Mouse (Mus musculus) limb, embryonic 10.5 days (tissue): ENCODE results near the gene Rbm5. TPM values are rescaled to one million over a fixed set of nuclear protein-coding genes. Genes with fewer than 3 reads are reported as not detected.

Experiments used
- DNase-seq: peaks from one replicate; pipeline ENCODE4 v3.0.0-alpha.2; 2017; ENCODE audit warnings: low spot score
- H3K27ac ChIP-seq: fragments of 300-500 bp; sonication (generic); 2 replicates; pipeline ENCODE4 v1.5.1; 2016; ENCODE audit warnings: mild to moderate bottlenecking
- H3K27me3 ChIP-seq: fragments of 300-500 bp; sonication (generic); 2 replicates; pipeline ENCODE4 v1.6.1; 2016; ENCODE audit warnings: low read depth, mild to moderate bottlenecking; ENCODE audit not compliant: poor library complexity, severe bottlenecking
- H3K36me3 ChIP-seq: fragments of 300-500 bp; sonication (generic); 2 replicates; pipeline ENCODE4 v1.6.1; 2016; ENCODE audit warnings: mild to moderate bottlenecking, moderate library complexity
- H3K4me1 ChIP-seq: fragments of 300-500 bp; sonication (generic); 2 replicates; pipeline ENCODE4 v1.6.1; 2016
- H3K4me3 ChIP-seq: fragments of 300-500 bp; sonication (generic); 2 replicates; pipeline ENCODE4 v1.5.1; 2016; ENCODE audit warnings: mild to moderate bottlenecking, moderate library complexity
- H3K9me3 ChIP-seq: fragments of 300-500 bp; sonication (generic); replicated peaks from 2 replicates; pipeline ENCODE4 v1.6.1; 2016; ENCODE audit warnings: mild to moderate bottlenecking
- WGBS: fragments of 180-500 bp; shearing (Covaris S2); methylation state at CpG from one replicate; pipeline ENCODE4 v1.1.7; 2016; 5-methylcytosine and 5-hydroxymethylcytosine counted together
- polyA plus RNA-seq: library from polyadenylated mRNA; unstranded; fragments of >200 nt; fragmentation: Nextera tagmentation; extraction: Ambion mirVana; gene quantifications from 2 replicates; pipeline ENCODE4 v1.2.1, GENCODE M21; 2016

The Rbm5 gene
- polyA plus RNA-seq, 1 experiment from 2014 or later, result 214 TPM

DNA sequence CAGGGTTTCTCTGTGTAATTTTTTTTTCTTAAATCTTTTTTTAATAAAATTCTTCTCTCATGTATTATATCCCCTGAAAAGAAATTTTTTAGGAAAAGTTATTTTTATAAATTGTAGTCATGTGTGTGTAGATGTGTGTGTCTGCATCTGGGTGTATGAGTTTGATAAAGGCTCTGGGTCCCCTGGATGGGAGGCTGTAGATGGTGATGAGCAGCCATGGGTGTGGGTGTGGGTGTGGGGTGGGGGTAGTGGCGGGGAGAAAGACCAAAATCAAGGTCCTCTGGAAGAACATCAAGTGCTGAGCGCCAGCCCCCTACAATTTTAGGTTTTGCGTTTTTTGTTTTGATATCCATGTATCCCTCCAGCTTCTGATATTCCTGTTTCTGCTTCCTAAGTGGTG is 22.7 kb downstream of the Rbm5 start:
- Histone ChIP-seq H3K4me1 (no peaks in the 10 kb centered on the region), H3K27ac (no peak overlapping the region), H3K4me3 (no peak overlapping the region), H3K9me3 (no peaks in the 10 kb centered on the region), H3K36me3 (peaks cover 100% of the 10 kb centered on the region), H3K27me3 (no peaks in the 10 kb centered on the region)
- WGBS, result 93% methylated on average over 3 of the region's 3 CpGs
- no peak for DNase-seq

DNA sequence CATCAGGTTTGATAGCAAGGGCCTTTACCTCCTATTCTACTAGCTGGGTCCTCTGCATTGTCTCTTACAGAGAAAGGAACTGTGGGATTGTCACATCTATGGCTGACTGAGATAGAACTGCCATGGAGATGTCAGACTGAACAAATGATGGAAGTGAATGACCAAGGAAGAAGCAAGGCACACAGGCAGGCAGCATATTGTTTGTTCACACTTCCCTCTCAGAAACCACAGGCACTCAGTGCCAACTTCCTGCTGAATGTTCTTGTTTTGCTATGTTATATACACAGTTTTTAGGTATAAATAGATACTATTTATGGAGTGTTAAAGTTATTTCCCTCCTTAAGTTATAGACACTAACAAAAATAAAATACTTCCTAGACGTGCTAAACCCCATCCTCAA is 23.5 kb downstream of the Rbm5 start:
- Histone ChIP-seq H3K27me3 (no peaks in the 10 kb centered on the region), H3K27ac (no peak overlapping the region), H3K9me3 (no peaks in the 10 kb centered on the region), H3K36me3 (peaks cover 100% of the 10 kb centered on the region), H3K4me3 (no peak overlapping the region), H3K4me1 (no peaks in the 10 kb centered on the region)
- DNase-seq, result no peak
- 90% methylated on average over 1 of the region's 1 CpGs for WGBS

DNA sequence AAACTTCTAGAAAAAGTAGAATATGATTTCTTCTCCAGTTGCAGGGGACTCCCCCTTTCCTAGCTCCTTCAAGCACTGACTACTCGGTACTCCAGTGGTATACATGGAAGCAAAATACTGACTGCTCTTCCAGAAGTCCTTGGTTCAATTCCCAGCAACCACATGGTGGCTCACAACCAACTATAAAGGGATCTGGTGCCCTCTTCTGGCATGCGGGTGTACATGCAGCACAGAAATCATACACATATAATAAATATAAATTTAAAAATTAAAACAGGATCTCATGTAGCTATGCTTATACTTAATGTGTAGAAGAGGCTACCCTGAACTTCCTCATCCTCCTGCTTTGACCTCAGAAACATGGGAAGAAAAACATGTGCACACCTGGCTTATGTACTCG is 24.1 kb downstream of the Rbm5 start:
- no peaks in the 10 kb centered on the region for H3K27me3 ChIP-seq
- no peak overlapping the region for H3K4me3 ChIP-seq
- no peaks in the 10 kb centered on the region for H3K9me3 ChIP-seq
- no peaks in the 10 kb centered on the region for H3K4me1 ChIP-seq
- no peak for DNase-seq
- 90% methylated on average over 3 of the region's 3 CpGs for WGBS
- H3K36me3 ChIP-seq, result peaks cover 100% of the 10 kb centered on the region
- no peak overlapping the region for H3K27ac ChIP-seq

DNA sequence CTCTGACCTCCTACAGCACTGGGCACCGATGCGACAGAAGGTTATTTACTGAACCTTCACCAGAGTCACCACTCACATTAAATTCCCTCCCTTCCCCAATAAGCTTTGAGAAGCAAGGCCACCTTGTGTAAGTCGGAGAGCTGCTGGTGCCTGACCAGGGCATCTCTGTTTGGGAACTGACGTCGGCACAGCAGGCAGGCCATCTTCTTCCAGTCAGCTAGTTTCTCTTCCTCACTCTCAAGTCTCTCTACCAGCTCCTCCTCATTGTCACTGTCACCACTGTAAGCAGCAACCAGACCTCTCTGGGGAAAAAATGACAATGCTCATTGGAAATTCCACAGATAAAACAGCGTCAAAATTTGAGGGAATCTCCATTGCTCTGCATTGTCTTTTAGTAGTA is 26.7 kb downstream of the Rbm5 start:
- no peak for DNase-seq
- H3K9me3 ChIP-seq, result no peaks in the 10 kb centered on the region
- H3K36me3 ChIP-seq, result peaks cover 100% of the 10 kb centered on the region
- no peaks in the 10 kb centered on the region for H3K4me1 ChIP-seq
- H3K27ac ChIP-seq, result no peak overlapping the region
- no peak overlapping the region for H3K4me3 ChIP-seq
- WGBS, result 92% methylated on average over 6 of the region's 6 CpGs
- no peaks in the 10 kb centered on the region for H3K27me3 ChIP-seq

DNA sequence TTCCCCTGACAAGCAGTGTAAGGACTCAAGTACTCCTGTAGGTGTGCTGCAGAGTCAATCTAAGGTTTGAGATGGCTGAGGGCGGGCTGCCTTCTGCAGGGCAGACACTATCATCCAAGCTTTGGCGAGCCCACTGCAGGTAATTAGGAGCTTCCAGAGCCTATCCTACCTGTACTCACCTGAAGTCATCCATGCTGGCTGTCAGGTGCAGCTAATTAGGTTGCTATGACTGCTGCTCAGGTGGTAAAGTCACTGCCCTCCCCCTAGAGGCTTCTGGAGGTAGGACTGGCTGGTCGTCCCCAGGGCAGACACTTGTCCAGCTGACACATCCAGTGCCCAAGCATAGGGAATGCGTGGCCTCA is 32.0 kb downstream of the Rbm5 start:
- Histone ChIP-seq H3K4me1 (peaks cover 43% of the 10 kb centered on the region), H3K36me3 (peaks cover 60% of the 10 kb centered on the region), H3K4me3 (no peak overlapping the region), H3K27me3 (no peaks in the 10 kb centered on the region), H3K9me3 (no peaks in the 10 kb centered on the region), H3K27ac (no peak overlapping the region)
- peak; percentile 68 for DNase-seq
- 66% methylated on average over 4 of the region's 4 CpGs for WGBS

DNA sequence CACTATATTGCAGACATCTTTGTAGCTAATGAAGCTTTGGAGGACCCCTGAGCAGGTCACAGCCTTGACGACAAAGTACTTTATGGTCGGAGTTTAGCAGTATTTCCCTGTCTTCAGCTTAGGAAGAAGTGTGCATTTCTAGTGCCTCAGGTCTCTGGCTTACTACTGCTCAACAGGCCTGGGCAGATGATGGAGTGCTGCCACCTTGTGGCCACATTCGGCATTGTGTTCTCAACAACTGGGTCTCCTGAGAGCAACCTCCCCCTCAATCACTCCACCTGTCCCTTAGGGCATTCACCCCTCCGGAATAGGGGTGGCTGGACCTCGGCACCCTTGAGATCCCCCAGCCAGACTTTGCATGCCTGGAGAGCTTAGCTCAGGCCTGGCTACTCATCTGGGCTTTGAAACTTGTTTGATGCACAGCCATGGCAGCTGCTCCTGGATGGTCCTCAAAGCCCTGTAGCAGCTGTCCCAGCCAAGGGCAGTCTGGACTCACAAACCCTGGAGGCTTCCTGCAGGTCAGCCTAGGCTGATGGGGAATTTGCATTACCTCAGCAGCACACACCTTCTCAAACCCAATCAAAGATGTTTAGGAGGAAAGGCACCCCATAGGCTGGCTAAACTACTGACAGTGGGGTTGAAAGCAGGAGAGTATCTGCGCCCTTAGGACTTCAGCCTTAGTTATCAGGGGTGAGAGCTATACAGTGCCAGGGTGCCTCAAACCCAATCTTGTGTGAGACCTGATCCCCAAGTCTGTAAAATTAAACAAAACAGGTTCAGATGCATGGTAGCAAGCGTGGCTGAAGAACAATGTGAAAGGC is 32.6 kb downstream of the Rbm5 start:
- peaks cover 54% of the 10 kb centered on the region for H3K36me3 ChIP-seq
- H3K4me3 ChIP-seq, result peak overlapping the region; percentile 7; the same call in 1 of the 2 replicates
- no peak overlapping the region for H3K27ac ChIP-seq
- no peaks in the 10 kb centered on the region for H3K9me3 ChIP-seq
- H3K4me1 ChIP-seq, result peaks cover 43% of the 10 kb centered on the region
- WGBS, result 24% methylated on average over 7 of the region's 7 CpGs
- no peaks in the 10 kb centered on the region for H3K27me3 ChIP-seq
- peak; percentile 97 for DNase-seq

DNA sequence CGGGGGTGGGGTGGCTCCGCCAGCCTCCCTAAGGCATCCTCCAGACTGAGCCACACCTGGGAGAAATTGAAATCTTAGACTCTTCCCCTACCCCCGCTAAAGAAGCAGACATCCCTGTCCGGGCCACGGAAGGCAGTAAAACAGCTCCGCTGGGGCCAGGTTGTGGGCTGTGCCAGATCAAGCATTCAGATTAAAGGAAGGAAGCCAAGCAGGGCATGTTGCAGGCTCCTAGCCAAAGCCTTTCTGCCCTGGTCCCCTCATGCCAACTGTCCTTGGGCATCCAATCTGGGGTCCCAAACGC is 34.7 kb downstream of the Rbm5 start:
- peak; percentile 69 for DNase-seq
- WGBS, result 2% methylated on average over 7 of the region's 7 CpGs
- H3K4me1 ChIP-seq, result peaks cover 48% of the 10 kb centered on the region
- peaks cover 33% of the 10 kb centered on the region for H3K36me3 ChIP-seq
- H3K27me3 ChIP-seq, result no peaks in the 10 kb centered on the region
- peak overlapping the region; percentile 90 for H3K27ac ChIP-seq
- H3K4me3 ChIP-seq, result peak overlapping the region; percentile 44
- H3K9me3 ChIP-seq, result no peaks in the 10 kb centered on the region

DNA sequence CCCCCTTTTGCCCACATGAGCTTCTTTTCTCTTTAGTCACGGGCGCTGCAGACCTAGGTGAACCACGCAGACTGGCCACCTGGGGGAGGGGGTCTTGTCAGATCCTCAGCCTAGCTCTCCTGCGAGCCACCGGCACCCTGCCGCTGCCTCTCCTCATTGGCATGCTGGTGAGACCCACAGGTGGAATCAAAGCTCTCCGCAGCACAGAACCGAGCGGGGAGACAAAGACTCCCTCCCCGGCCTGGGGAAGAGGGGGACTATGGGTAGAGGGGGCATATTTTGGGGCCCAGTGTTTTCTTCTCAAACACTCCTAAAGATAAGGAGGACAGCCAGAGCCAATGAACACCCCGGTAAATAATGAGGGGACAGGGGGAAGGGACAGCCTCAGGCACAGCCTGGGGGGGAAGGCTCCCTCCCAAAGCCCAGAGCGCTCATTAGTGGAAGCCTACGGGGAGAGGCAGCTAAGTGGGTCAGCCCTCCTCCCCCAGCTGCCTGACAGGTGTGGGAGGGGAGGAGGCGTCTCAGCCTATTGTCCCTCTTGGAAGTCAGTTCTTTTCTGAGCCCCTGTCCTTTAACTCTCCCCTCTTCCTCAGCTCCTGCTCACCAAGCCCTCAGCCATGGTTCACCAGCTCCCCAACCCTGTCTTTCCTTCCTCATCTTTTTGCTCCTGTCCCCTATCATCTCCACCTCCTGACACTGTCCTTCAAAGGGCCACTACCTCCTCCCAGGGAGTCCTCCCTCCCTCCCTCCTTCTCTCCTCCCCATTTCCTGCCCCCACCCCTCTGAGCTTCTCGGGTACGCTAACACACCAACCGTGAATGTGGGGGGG is 35.2 kb downstream of the Rbm5 start:
- WGBS, result 4% methylated on average over 17 of the region's 17 CpGs
- DNase-seq, result peak; percentile 65
- H3K27me3 ChIP-seq, result no peaks in the 10 kb centered on the region

DNA sequence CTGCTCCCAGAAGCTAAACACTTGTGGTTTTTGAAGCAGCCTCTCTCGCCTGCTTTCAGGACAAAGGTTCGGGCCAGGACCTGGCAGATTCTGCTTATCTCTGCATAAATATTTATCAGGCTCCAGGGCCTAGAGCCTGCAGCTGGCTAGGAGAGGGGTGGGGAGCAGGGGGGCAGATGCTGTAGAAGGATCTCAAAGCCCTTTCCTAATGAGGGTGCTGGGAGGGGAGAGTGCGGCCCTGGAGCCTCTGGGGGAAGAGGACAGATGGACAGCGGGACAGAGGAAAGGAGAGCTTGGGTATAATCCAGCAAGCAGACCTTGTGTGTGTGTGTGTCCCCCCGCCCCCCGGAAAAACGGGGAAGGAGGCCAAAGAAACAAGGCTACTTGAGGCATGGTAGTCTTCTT is 36.2 kb downstream of the Rbm5 start:
- Histone ChIP-seq H3K27me3 (no peaks in the 10 kb centered on the region), H3K27ac (peak overlapping the region; percentile 90), H3K36me3 (peaks cover 18% of the 10 kb centered on the region), H3K4me1 (peaks cover 63% of the 10 kb centered on the region), H3K4me3 (peak overlapping the region; percentile 44; the same call in 1 of the 2 replicates), H3K9me3 (no peaks in the 10 kb centered on the region)
- no peak for DNase-seq
- 37% methylated on average over 7 of the region's 7 CpGs for WGBS

More for the DNA sequence above, 35.2 kb downstream of the Rbm5 start:
- peaks cover 28% of the 10 kb centered on the region for H3K36me3 ChIP-seq
- H3K9me3 ChIP-seq, result no peaks in the 10 kb centered on the region
- peak overlapping the region; percentile 90 for H3K27ac ChIP-seq
- peak overlapping the region; percentile 44 for H3K4me3 ChIP-seq
- H3K4me1 ChIP-seq, result peaks cover 53% of the 10 kb centered on the region

DNA sequence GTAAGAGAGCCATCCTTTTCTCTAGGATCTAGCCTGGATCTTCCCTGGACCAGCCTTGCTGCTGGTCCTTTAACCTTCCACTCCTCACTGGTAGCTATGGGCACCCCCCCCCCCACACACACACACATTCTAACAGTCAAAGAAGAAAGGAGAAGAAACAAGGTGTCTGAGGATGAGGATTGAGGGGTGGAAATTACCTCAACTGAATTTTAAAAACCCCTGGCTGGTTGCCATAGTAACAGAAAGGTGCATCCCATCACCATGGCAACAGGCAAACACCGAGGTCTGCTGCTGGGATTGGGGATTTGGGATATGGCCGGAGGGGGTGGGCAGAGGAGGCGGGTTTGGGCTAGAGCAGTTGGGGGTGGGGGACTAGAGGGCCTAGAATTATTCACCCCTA is 41.1 kb downstream of the Rbm5 start:
- Histone ChIP-seq H3K4me3 (no peak overlapping the region), H3K36me3 (no peaks in the 10 kb centered on the region), H3K27ac (peak overlapping the region; percentile 79), H3K27me3 (no peaks in the 10 kb centered on the region), H3K4me1 (peaks cover 75% of the 10 kb centered on the region), H3K9me3 (no peaks in the 10 kb centered on the region)
- peak; percentile 68 for DNase-seq
- 40% methylated on average over 3 of the region's 3 CpGs for WGBS

DNA sequence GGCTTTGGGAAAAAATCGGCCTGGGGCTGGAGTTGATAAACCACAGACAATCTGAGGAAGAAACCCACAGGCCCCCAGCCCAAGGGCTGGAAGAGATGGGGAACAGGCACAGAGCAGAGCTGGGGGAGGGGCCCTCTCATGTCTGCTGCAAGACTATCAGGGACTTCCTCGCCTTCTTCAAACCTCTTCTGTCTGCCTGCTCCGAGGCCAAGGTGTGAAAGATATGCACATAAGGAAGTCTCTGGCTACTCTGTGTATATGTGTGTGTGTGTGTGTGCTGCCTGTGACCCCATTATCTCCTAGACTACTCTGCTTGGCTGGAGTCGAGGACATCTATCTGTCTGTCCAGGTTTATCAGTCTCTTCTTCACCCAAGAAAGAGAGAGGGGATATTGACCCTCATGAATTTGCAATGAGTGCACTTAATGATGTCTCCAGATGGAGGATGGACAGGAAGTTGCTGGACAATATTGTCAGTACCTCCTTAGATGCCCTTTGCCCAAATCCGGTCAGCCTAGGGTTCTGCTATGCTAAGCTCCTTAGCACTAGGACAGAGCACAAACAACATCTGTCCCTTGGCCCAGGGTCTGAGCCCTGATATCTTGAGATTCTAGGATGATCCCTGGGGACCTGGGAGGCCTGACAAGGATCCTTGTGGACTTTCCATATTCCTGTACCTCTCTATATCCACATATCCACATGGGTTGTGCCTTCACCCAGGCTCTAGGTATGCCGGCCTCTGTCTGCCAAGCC is 41.7 kb downstream of the Rbm5 start:
- H3K27ac ChIP-seq, result peak overlapping the region; percentile 79
- no peak for DNase-seq
- WGBS, result 62% methylated on average over 6 of the region's 6 CpGs
- no peak overlapping the region for H3K4me3 ChIP-seq
- H3K9me3 ChIP-seq, result no peaks in the 10 kb centered on the region
- H3K27me3 ChIP-seq, result no peaks in the 10 kb centered on the region
- peaks cover 75% of the 10 kb centered on the region for H3K4me1 ChIP-seq
- H3K36me3 ChIP-seq, result no peaks in the 10 kb centered on the region

DNA sequence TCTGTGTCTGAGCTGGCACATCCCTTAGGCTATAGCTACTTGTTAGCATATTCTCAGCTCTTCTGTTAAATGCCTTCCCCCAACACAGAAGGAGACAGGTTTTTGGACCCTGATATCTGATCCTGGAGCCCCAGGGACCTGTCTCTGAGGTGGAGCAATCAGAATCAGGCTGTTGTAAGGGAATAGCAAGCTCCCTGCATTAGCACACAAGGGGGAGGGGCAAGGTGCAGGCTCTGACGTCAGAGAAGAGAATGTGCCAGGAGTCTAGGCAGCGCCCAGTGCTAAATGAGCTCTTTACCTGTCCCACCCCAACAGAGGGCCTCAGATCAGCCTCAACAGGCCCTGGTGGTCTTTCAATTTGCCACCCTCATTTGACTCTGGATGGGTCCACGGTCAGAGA is 43.8 kb downstream of the Rbm5 start:
- 49% methylated on average over 3 of the region's 3 CpGs for WGBS
- peaks cover 95% of the 10 kb centered on the region for H3K4me1 ChIP-seq
- no peaks in the 10 kb centered on the region for H3K36me3 ChIP-seq
- no peaks in the 10 kb centered on the region for H3K27me3 ChIP-seq
- no peak overlapping the region for H3K4me3 ChIP-seq
- peak overlapping the region; percentile 79 for H3K27ac ChIP-seq
- no peak for DNase-seq
- H3K9me3 ChIP-seq, result no peaks in the 10 kb centered on the region

DNA sequence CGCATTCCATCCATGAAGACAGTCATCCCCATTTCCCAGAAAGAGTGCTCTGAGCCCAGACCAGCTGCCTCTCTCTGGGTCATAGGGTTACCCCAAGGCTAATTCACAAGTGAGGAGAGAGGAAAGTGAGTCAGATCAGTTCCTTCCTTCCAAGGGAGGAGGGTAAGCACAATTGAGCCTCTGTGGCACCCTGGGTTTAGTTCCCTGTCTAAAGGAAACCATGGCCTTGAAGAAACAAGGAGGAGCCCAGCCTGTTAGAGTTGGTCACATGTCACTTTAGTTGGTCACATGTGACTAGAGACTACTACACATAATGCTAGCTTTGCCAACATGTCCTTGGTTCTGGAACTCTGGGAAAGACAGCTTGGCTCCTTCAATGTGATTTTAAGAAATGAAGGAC is 46.0 kb downstream of the Rbm5 start:
- Histone ChIP-seq H3K4me1 (peaks cover 93% of the 10 kb centered on the region), H3K27me3 (no peaks in the 10 kb centered on the region), H3K4me3 (no peak overlapping the region), H3K27ac (peak overlapping the region; percentile 91), H3K9me3 (no peaks in the 10 kb centered on the region), H3K36me3 (no peaks in the 10 kb centered on the region)
- DNase-seq, result no peak
- 78% methylated on average over 1 of the region's 1 CpGs for WGBS
